Mouse (Mus musculus) neural tube, embryonic 14.5 days (tissue): Measurements from ENCODE around the gene Tmprss9. TPM values are rescaled to one million over a fixed set of nuclear protein-coding genes. Genes with fewer than 3 reads are reported as not detected.

Experiments
- ATAC-seq: fragments of 200-750 bp; cut with Nextera tagmentation; 2 replicates; pipeline ENCODE4 v1.8.0; 2017; ENCODE audit warnings: low read depth, mild to moderate bottlenecking, moderate TSS enrichment, moderate library complexity
- H3K27ac ChIP-seq: fragments of 300-500 bp; sonication (generic); 2 replicates; pipeline ENCODE4 v1.5.1; 2014; ENCODE audit warnings: low read depth, mild to moderate bottlenecking, control low read depth, low read length, moderate library complexity, mixed read lengths
- H3K27me3 ChIP-seq: fragments of 300-500 bp; sonication (generic); 2 replicates; pipeline ENCODE4 v1.6.1; 2014; ENCODE audit warnings: low read length; ENCODE audit not compliant: control insufficient read depth, insufficient read depth
- H3K36me3 ChIP-seq: fragments of 300-500 bp; sonication (generic); 2 replicates; pipeline ENCODE4 v1.6.1; 2014; ENCODE audit warnings: low read length, mixed read lengths; ENCODE audit not compliant: control insufficient read depth, insufficient read depth
- H3K4me1 ChIP-seq: fragments of 300-500 bp; sonication (generic); 2 replicates; pipeline ENCODE4 v1.6.1; 2014; ENCODE audit warnings: low read length; ENCODE audit not compliant: control insufficient read depth, insufficient read depth
- H3K4me2 ChIP-seq: fragments of 300-500 bp; sonication (generic); 2 replicates; pipeline ENCODE4 v1.6.1; 2014; ENCODE audit warnings: mild to moderate bottlenecking, low read depth, low read length, control low read depth
- H3K4me3 ChIP-seq: fragments of 300-500 bp; sonication (generic); 2 replicates; pipeline ENCODE4 v1.5.1; 2014; ENCODE audit warnings: low read depth, low read length, control low read depth, mixed read lengths
- H3K9ac ChIP-seq: fragments of 300-500 bp; sonication (generic); replicated peaks from 2 replicates; pipeline ENCODE4 v1.6.1; 2014; ENCODE audit warnings: low read depth, mild to moderate bottlenecking, control low read depth, low read length, mixed read lengths
- H3K9me3 ChIP-seq: fragments of 300-500 bp; sonication (generic); 2 replicates; pipeline ENCODE4 v1.6.1; 2016; ENCODE audit warnings: low read length; ENCODE audit not compliant: control insufficient read depth
- WGBS: fragments of 180-500 bp; shearing (Covaris S2); extraction: QIAGEN DNeasy Blood & Tissue Kit; methylation state at CpG from one replicate; pipeline ENCODE4 v1.1.7; 2014; 5-methylcytosine and 5-hydroxymethylcytosine counted together
- polyA plus RNA-seq: library from polyadenylated mRNA; unstranded; fragments of >200 nt; fragmentation: Nextera tagmentation; extraction: Ambion mirVana; gene quantifications from 2 replicates; pipeline ENCODE4 v1.2.1, GENCODE M21; 2014

Gene Tmprss9
- polyA plus RNA-seq, 1 experiment from 2014 or later, result 0.13 TPM

- no peaks in the 10 kb centered on the region for H3K9me3 ChIP-seq
Measured at GRCm38 (mm10) chr10:80848571-80848970, 23.1 kb upstream of the Tmprss9 start.

DNA sequence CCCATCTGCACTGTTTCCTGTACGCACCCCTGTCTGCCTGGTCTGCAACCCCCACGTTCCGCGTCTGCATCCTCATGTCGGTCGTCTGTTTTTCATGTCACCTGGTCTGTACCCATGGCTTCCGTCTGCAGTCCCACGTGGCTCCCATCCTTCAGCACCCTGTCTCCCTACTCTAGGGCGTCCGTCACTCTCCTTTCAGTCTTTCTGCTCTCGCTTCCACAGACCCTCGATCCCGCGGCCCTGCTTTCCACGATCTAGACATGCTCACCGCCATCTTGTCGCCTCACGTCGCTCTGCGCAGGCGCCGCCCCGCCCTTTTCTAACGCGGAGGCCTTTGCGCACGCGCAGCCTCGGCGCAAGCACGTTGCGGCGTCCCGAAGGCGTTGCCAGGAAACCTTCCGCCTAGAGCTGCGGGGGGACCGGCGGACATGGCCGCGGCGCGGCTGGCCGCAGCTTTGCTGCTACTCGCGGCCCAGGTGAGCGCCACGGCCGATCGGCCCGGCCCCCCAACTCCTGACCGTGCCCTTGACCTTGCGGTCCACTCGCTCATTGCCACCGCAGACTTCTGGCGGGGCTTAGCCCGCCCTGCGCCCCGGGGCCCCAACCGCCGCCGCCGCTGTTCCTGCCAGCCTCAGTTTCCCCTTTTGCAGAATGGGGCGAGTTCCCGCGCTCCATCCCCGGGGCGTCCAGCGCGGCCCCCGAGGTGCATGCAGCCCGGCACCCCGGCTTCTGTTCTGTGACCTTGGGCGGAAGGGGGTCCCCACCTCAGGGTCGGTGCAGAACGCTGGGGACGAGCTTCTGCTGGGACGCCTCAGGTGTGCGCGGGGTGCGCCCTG is 16.5 kb upstream of the Tmprss9 start, which contains the start of the genes Lsm7 and Sppl2b:
Gene Lsm7 (minus strand): TSS at position 297 of the 836 bp plus-strand sequence.
Gene Sppl2b (plus strand): TSS at position 363 of the 836 bp plus-strand sequence.
- under 1% methylated on average over 80 of the region's 81 CpGs for WGBS
- peaks cover 19% of the 10 kb centered on the region for H3K36me3 ChIP-seq
- peak within 1 kb of the TSS; percentile 99 for H3K4me3 ChIP-seq
- H3K9ac ChIP-seq, result peak within 1 kb of the TSS; percentile 82
- H3K27me3 ChIP-seq, result peaks cover 2% of the 10 kb centered on the region; the same call in 1 of the 2 replicates
- peak within 1 kb of the TSS; percentile 40 for H3K27ac ChIP-seq
- peak; percentile 76 for ATAC-seq
- H3K4me1 ChIP-seq, result peaks cover 22% of the 10 kb centered on the region
- H3K4me2 ChIP-seq, result peak within 1 kb of the TSS; percentile 99
- H3K9me3 ChIP-seq, result no peaks in the 10 kb centered on the region

More at GRCm38 (mm10) chr10:80848571-80848970, 23.1 kb upstream of the Tmprss9 start:
- H3K4me2 ChIP-seq, result no peak overlapping the region
- H3K27me3 ChIP-seq, result peaks cover 16% of the 10 kb centered on the region
- peaks cover 19% of the 10 kb centered on the region for H3K36me3 ChIP-seq
- 8% methylated on average over 10 of the region's 10 CpGs for WGBS
- H3K9ac ChIP-seq, result no peak overlapping the region
- H3K27ac ChIP-seq, result no peak overlapping the region
- H3K4me1 ChIP-seq, result no peaks in the 10 kb centered on the region
- ATAC-seq, result no peak
- no peak overlapping the region for H3K4me3 ChIP-seq

DNA sequence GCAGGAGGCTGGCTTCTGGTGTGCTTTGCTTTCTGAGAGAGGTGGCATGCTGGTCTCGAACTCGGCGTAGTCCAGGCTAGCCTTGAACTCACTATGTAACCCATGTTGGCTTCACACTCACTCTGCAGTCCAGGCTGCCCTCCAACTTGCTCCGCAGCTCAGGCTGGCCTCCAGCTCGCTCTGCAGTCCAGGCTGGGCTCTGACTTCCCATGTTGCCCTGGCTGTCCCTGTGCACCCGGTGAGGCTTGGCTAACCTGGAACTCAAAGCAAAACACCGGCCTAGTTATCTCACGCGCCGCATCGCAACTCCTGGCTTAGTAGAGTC is 15.9 kb upstream of the Tmprss9 start:
- Histone ChIP-seq H3K4me1 (peaks cover 22% of the 10 kb centered on the region), H3K9me3 (no peaks in the 10 kb centered on the region), H3K27me3 (peaks cover 2% of the 10 kb centered on the region; the same call in 1 of the 2 replicates), H3K4me2 (peak overlapping the region; percentile 99), H3K4me3 (peak overlapping the region; percentile 99), H3K27ac (no peak overlapping the region), H3K9ac (peak overlapping the region; percentile 82), H3K36me3 (peaks cover 15% of the 10 kb centered on the region)
- WGBS, result 29% methylated on average over 11 of the region's 11 CpGs
- ATAC-seq, result 0 out of 2 replicates have a peak, but pooled peaks have one; percentile 10

DNA sequence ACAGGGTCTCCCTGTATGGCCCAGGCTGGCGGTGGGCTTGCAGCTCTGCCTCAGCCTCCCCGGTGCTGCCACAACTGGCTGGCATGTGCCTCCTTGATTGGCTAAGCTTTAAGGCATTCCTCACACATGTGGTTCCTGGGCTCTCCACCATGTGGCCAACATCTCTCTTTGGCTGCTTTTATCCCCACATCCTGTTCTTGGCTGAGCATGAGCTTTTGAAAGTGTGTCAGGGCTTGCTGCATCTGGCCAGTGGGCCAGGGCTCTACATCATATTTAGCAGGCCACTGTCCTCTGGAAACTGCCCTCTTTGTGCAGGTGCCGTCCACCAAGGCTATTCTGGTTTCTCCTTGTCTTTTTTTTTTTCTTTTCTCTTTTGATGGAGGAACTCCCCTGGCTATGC is 15.4 kb upstream of the Tmprss9 start:
- H3K4me2 ChIP-seq, result peak overlapping the region; percentile 99
- 61% methylated on average over 3 of the region's 3 CpGs for WGBS
- no peak for ATAC-seq
- H3K4me3 ChIP-seq, result peak overlapping the region; percentile 99
- H3K4me1 ChIP-seq, result peaks cover 22% of the 10 kb centered on the region
- 0 out of 2 replicates have a peak overlapping the region, but pooled peaks have one; percentile 82 for H3K9ac ChIP-seq
- no peak overlapping the region for H3K27ac ChIP-seq
- peaks cover 14% of the 10 kb centered on the region for H3K36me3 ChIP-seq
- H3K27me3 ChIP-seq, result peaks cover 2% of the 10 kb centered on the region; the same call in 1 of the 2 replicates
- no peaks in the 10 kb centered on the region for H3K9me3 ChIP-seq

DNA sequence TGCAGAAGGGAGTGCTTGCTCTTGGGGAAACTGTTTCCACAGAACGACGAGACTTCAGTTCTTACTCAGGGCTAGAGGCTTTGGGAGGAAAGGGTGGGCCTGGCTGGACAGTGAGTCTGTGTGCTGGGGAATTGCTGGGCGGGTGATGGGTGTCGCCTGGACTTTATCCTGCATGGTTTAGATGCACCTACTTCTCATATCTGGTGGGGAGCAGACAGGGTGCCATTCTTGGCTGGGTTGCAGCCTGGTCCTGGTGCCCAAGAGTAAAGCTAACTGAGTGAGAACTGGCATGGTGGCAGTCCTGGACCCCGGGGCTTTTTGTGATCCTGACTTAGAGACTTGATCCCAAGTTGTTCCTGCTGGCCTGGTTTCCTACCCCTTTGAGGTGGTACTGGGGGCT is 14.7 kb upstream of the Tmprss9 start:
- ATAC-seq, result no peak
- Histone ChIP-seq H3K9me3 (no peaks in the 10 kb centered on the region), H3K9ac (no peak overlapping the region), H3K4me2 (no peak overlapping the region; the same call in 1 of the 2 replicates), H3K27me3 (peaks cover 2% of the 10 kb centered on the region; the same call in 1 of the 2 replicates), H3K36me3 (peaks cover 7% of the 10 kb centered on the region), H3K27ac (no peak overlapping the region), H3K4me1 (peaks cover 22% of the 10 kb centered on the region), H3K4me3 (no peak overlapping the region)
- WGBS, result 79% methylated on average over 5 of the region's 5 CpGs

DNA sequence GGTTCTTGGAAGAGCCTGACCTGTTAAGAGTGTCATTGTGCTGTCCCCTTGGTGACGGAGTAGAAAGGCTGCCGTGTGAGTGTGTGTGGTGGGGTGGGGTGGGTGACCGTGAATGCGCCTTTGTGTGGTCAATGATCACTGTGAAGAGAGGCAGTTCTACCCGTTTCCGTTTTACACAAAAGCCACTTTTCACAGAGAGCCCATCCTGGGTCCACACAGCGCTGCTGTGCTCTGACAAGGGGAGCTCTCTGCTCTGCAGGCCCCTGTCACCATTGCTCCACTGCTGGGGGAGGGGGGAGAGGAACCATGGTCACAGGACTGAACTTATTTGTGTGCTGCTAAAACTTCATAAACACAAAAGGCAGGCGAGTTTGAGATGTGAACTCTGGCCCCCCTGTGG is 14.3 kb upstream of the Tmprss9 start:
- Histone ChIP-seq H3K9me3 (no peaks in the 10 kb centered on the region), H3K9ac (no peak overlapping the region), H3K27me3 (peaks cover 2% of the 10 kb centered on the region; the same call in 1 of the 2 replicates), H3K4me2 (no peak overlapping the region; the same call in 1 of the 2 replicates), H3K36me3 (peaks cover 9% of the 10 kb centered on the region), H3K27ac (peak overlapping the region; percentile 28; the same call in 1 of the 2 replicates), H3K4me1 (peaks cover 22% of the 10 kb centered on the region), H3K4me3 (no peak overlapping the region)
- WGBS, result 30% methylated on average over 8 of the region's 8 CpGs
- peak; percentile 25; the same call in 1 of the 2 replicates for ATAC-seq

GRCm38 (mm10) chr10:80857848-80858247 is 13.8 kb upstream of the Tmprss9 start:
- 60% methylated on average over 3 of the region's 3 CpGs for WGBS
- Histone ChIP-seq H3K27ac (peak overlapping the region; percentile 28; the same call in 1 of the 2 replicates), H3K4me1 (peaks cover 22% of the 10 kb centered on the region), H3K36me3 (peaks cover 11% of the 10 kb centered on the region), H3K27me3 (peaks cover 2% of the 10 kb centered on the region; the same call in 1 of the 2 replicates), H3K4me3 (no peak overlapping the region), H3K4me2 (no peak overlapping the region), H3K9me3 (no peaks in the 10 kb centered on the region), H3K9ac (no peak overlapping the region)
- no peak for ATAC-seq

DNA sequence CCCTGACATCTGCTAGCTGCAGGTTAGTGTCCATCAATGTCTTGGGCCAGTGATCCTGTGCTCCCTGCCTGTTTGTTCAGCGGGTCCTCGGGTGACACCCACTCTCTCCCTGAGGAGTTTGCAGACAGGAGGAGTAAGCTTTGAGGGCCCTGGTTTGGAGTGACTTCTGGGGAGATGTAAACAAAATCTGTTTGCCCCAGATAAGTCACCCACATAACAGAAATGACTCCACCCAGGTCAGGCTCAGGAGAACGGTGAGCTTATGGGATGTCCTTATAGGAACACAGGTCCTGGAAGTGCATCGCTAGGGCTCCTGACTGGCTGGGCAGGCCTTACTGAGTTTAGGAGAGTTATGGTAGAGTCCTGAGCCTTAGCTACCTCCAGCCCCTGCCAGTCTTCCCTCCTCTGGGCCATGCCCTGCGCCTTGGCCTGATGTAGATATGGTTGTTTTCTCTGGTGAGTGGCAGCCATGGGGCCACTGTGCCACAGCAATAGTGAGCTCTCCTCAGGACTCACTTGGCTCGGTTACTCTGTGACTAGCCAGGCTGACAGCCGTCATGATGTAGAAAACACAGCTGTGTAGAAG is 13.2 kb upstream of the Tmprss9 start:
- WGBS, result 87% methylated on average over 7 of the region's 7 CpGs
- no peak for ATAC-seq
- Histone ChIP-seq H3K9me3 (no peaks in the 10 kb centered on the region), H3K36me3 (peaks cover 9% of the 10 kb centered on the region; the same call in 1 of the 2 replicates), H3K4me1 (peaks cover 22% of the 10 kb centered on the region), H3K9ac (no peak overlapping the region), H3K27ac (no peak overlapping the region), H3K4me3 (no peak overlapping the region), H3K4me2 (no peak overlapping the region), H3K27me3 (peaks cover 2% of the 10 kb centered on the region; the same call in 1 of the 2 replicates)
